Mouse (Mus musculus): ENCODE data around the gene Hoxa6. TPM values are rescaled to one million over a fixed set of nuclear protein-coding genes. Genes with fewer than 3 reads are reported as not detected.

Hoxa6 gene
- polyA plus RNA-seq, 1 experiment, result 1.7 TPM

DNA sequence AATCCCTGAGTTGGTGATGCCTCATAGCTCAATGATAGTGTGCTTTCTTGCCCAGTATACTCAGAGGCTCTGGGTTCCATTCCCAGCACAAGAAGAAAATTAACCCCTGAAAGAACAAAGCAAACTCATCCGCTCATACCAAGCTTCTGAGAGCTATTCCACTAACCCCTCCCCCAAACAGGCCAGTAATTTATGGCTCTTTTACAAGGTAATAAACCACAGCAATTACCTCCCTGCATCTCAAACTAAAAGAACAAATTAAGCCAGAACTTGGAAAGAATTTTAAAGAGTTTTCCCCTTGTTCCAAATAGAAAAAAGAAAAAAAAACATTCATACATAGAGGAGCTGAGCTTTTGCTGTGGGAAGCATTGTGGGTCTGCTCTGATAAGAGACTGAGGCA lies 25.7 kb downstream of the Hoxa6 start:
- H3K4me3 ChIP-seq (replicated peaks; ENCODE audit: extremely low read depth, low read depth, low read length), result no peak overlapping the region
- no peak for TF ChIP-seq POLR2A (IDR thresholded peaks at IDR 0.05; ENCODE audit: borderline replicate concordance, extremely low read depth, low read depth, low read length)
- TF ChIP-seq CTCF (IDR thresholded peaks at IDR 0.05; ENCODE audit: insufficient read depth, low read length), result no peak
- no peaks in the 10 kb centered on the region for H3K4me1 ChIP-seq (ENCODE audit: control insufficient read depth, insufficient read depth, low read length)
- DNase-seq, result peak; percentile 0
- 62% methylated on average over 1 of the region's 1 CpGs for WGBS

GRCm38 (mm10) chr6:52182030-52182429 lies 26.5 kb downstream of the Hoxa6 start:
- H3K4me3 ChIP-seq (replicated peaks; ENCODE audit: extremely low read depth, low read depth, low read length), result no peak overlapping the region
- no peak for TF ChIP-seq POLR2A (IDR thresholded peaks at IDR 0.05; ENCODE audit: borderline replicate concordance, extremely low read depth, low read depth, low read length)
- TF ChIP-seq CTCF (IDR thresholded peaks at IDR 0.05; ENCODE audit: insufficient read depth, low read length), result no peak
- no peak for DNase-seq
- no peaks in the 10 kb centered on the region for H3K4me1 ChIP-seq (ENCODE audit: control insufficient read depth, insufficient read depth, low read length)
- WGBS, result 57% methylated on average over 2 of the region's 2 CpGs

DNA sequence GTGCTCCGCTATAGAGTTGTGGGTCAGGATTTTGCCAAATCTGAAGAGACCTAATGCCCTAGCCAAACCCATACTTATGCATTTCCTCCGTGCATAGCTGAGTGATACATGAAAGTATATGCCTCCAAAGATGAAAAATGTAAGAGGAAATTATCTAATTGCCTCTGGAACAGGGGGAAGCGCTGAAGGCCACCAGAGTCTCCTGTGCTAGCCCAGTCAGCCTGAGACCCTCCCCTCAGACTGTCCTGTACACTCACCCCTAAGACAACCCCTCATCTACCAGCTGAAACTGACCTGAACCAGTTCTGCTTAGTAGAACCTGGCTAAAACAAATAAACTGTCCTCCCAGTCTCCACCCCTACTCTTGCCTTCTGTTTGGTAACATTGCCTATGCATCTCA lies 27.8 kb downstream of the Hoxa6 start:
- no peak for DNase-seq
- peaks cover 2% of the 10 kb centered on the region; the same call in 1 of the 2 replicates for H3K4me1 ChIP-seq (ENCODE audit: control insufficient read depth, insufficient read depth, low read length)
- TF ChIP-seq POLR2A (IDR thresholded peaks at IDR 0.05; ENCODE audit: borderline replicate concordance, extremely low read depth, low read depth, low read length) (no peak), CTCF (IDR thresholded peaks at IDR 0.05; ENCODE audit: insufficient read depth, low read length) (no peak)
- H3K4me3 ChIP-seq (replicated peaks; ENCODE audit: extremely low read depth, low read depth, low read length), result no peak overlapping the region
- 35% methylated on average over 3 of the region's 3 CpGs for WGBS

DNA sequence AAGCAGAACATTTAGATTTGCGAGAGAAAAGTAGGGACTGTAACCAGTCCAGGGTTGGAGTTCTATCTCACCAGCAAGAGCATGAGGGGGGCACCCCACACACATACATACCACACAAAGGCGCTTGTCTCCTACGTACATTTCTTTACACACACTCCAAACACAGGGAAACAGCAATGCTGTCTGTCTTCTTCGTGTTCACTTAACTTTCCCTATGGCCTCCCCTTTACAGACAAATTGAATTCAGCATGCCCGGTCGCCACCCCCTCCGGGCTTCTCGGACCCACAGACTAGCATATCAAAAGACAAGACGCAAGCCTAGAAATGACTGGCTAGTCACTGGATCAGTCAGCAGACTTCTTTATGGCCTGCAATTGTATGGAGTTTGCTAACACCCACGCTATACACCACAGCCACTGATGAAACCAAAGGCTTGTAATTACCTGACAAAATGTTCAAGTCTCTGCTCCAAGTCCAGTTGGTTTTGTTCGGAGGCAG lies 28.3 kb downstream of the Hoxa6 start:
- Histone ChIP-seq H3K4me3 (replicated peaks; ENCODE audit: extremely low read depth, low read depth, low read length) (peak overlapping the region; percentile 63), H3K4me1 (ENCODE audit: control insufficient read depth, insufficient read depth, low read length) (peaks cover 2% of the 10 kb centered on the region; the same call in 1 of the 2 replicates)
- no peak for TF ChIP-seq POLR2A (IDR thresholded peaks at IDR 0.05; ENCODE audit: borderline replicate concordance, extremely low read depth, low read depth, low read length)
- no peak for TF ChIP-seq CTCF (IDR thresholded peaks at IDR 0.05; ENCODE audit: insufficient read depth, low read length)
- DNase-seq, result no peak
- WGBS, result 32% methylated on average over 11 of the region's 11 CpGs

DNA sequence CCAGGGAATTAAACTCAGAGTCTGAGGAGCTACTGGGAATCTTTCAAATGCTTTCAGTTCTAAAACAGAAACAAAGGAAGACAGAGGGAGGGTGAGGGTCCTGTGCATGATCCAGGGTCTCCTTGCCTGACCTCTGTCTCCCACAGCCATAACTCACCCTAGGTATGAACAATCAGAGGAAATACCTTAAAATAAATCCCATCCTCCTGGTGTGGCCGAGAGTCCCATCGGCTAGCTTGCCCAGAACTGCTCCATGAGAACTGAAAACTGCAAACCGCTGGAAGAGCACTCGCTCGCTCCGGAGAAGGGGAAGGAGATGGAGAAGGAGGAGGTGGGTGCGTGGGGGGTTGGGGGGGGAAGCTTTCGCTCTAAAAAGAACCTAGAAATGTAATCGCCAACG lies 28.8 kb downstream of the Hoxa6 start:
- peak; percentile 10 for DNase-seq
- TF ChIP-seq POLR2A (IDR thresholded peaks at IDR 0.05; ENCODE audit: borderline replicate concordance, extremely low read depth, low read depth, low read length) (no peak), CTCF (IDR thresholded peaks at IDR 0.05; ENCODE audit: insufficient read depth, low read length) (no peak)
- WGBS, result 20% methylated on average over 10 of the region's 10 CpGs
- peaks cover 2% of the 10 kb centered on the region; the same call in 1 of the 2 replicates for H3K4me1 ChIP-seq (ENCODE audit: control insufficient read depth, insufficient read depth, low read length)
- H3K4me3 ChIP-seq (replicated peaks; ENCODE audit: extremely low read depth, low read depth, low read length), result peak overlapping the region; percentile 63

- peak; percentile 25 for DNase-seq
- Histone ChIP-seq H3K4me1 (ENCODE audit: control insufficient read depth, insufficient read depth, low read length) (peaks cover 2% of the 10 kb centered on the region; the same call in 1 of the 2 replicates), H3K4me3 (replicated peaks; ENCODE audit: extremely low read depth, low read depth, low read length) (peak overlapping the region; percentile 63)
- TF ChIP-seq POLR2A (IDR thresholded peaks at IDR 0.05; ENCODE audit: borderline replicate concordance, extremely low read depth, low read depth, low read length) (no peak), CTCF (IDR thresholded peaks at IDR 0.05; ENCODE audit: insufficient read depth, low read length) (no peak)
- 21% methylated on average over 4 of the region's 4 CpGs for WGBS
Observed at GRCm38 (mm10) chr6:52178918-52179665, 29.4 kb downstream of the Hoxa6 start.

DNA sequence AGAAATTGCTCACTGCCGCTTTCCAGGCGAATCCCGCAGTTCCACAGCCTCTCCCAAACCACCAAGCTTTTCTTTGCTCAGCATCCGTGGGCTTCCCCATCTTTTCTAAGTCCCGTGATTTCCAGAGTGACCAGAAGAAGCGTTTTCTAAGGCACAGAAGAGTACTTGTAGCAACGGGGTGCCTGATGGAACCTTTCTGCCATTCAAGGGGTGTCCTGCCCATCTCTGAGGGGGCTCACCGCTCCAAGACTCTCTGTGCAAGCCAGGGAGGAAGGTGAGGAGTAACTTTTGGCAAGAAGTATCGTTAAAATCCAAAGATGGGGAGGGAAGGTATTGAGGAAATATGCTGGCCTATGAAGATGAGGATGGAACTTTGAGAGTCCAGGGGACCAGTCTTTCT lies 30.7 kb downstream of the Hoxa6 start:
- DNase-seq, result peak; percentile 13
- Histone ChIP-seq H3K4me3 (replicated peaks; ENCODE audit: extremely low read depth, low read depth, low read length) (peak overlapping the region; percentile 58), H3K4me1 (ENCODE audit: control insufficient read depth, insufficient read depth, low read length) (peaks cover 2% of the 10 kb centered on the region; the same call in 1 of the 2 replicates)
- 23% methylated on average over 9 of the region's 9 CpGs for WGBS
- TF ChIP-seq CTCF (IDR thresholded peaks at IDR 0.05; ENCODE audit: insufficient read depth, low read length), result no peak
- no peak for TF ChIP-seq POLR2A (IDR thresholded peaks at IDR 0.05; ENCODE audit: borderline replicate concordance, extremely low read depth, low read depth, low read length)

- no peak for DNase-seq
- WGBS, result 16% methylated on average over 36 of the region's 36 CpGs
- Histone ChIP-seq H3K4me3 (replicated peaks; ENCODE audit: extremely low read depth, low read depth, low read length) (peak within 1 kb of the TSS; percentile 60), H3K4me1 (ENCODE audit: control insufficient read depth, insufficient read depth, low read length) (peaks cover 4% of the 10 kb centered on the region; the same call in 1 of the 2 replicates)
- no peak for TF ChIP-seq CTCF (IDR thresholded peaks at IDR 0.05; ENCODE audit: insufficient read depth, low read length)
- peak; percentile 20; the same call in 1 of the 2 replicates for TF ChIP-seq POLR2A (IDR thresholded peaks at IDR 0.05; ENCODE audit: borderline replicate concordance, extremely low read depth, low read depth, low read length)
Observed at GRCm38 (mm10) chr6:52177061-52177735, 31.3 kb downstream of the Hoxa6 start, which contains the start of gene 5730596B20Rik. Gene 5730596B20Rik, plus strand, starts transcription at chr6:52177498.

DNA sequence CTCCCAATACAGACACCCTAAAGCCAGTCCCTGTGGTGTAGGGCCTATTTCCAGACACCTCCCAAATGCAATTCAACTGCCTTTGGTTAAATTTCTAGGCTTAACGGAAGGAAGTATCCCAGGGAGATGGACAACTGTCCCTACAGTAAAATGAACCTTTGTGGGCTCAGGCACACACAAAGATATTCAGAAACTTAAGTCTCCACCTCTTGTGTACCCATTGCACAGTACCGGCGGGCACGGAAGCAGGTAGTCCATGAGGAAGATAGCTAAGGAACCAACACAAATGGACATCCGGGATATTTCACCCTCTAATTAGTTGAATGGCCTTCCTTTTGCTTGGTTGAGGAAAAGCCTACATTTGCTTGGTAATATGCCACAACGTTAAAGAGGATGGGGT lies 32.1 kb downstream of the Hoxa6 start:
- WGBS, result 14% methylated on average over 6 of the region's 6 CpGs
- DNase-seq, result no peak
- no peak for TF ChIP-seq POLR2A (IDR thresholded peaks at IDR 0.05; ENCODE audit: borderline replicate concordance, extremely low read depth, low read depth, low read length)
- TF ChIP-seq CTCF (IDR thresholded peaks at IDR 0.05; ENCODE audit: insufficient read depth, low read length), result no peak
- H3K4me3 ChIP-seq (replicated peaks; ENCODE audit: extremely low read depth, low read depth, low read length), result peak overlapping the region; percentile 60
- peaks cover 4% of the 10 kb centered on the region; the same call in 1 of the 2 replicates for H3K4me1 ChIP-seq (ENCODE audit: control insufficient read depth, insufficient read depth, low read length)

Measured in lung, adult 2 months (tissue).